Mouse (Mus musculus): ENCODE measurements around the gene 2310034G01Rik. TPM values are rescaled to one million over a fixed set of nuclear protein-coding genes. Genes with fewer than 3 reads are reported as not detected.

The 2310034G01Rik gene
- polyA plus RNA-seq, 1 experiment from 2014 or later: 1.5 TPM

DNA sequence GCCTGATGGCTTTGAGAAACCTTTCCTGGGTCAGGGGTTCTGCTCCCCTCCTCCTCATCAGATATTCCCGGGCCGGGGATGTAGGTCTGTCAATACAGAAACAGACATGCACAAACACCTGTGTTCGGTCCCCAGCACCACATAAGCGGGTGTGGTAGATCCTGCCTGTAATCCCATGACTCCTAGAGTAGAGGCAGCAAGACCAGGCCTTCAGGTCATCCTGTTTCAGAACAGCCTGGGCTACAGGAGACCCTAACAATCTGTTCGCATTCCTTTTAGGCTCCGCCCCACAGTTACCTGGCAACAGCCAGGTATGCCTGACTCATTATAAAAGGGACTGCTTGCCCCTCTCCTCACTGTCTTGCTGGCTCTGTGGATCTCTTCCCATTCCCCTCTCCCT lies 552 bp downstream of the 2310034G01Rik start:
- Histone ChIP-seq H3K9me3 (replicated peaks) (no peaks in the 10 kb centered on the region), H3K27ac (peak overlapping the region; percentile 88; the same call in 1 of the 2 replicates), H3K4me3 (peak overlapping the region; percentile 60), H3K9ac (peak overlapping the region; percentile 84), H3K27me3 (peaks cover 30% of the 10 kb centered on the region), H3K36me3 (no peaks in the 10 kb centered on the region), H3K4me1 (peaks cover 20% of the 10 kb centered on the region), H3K4me2 (replicated peaks) (peak overlapping the region; percentile 95)
- whole genome bisulfite sequencing: 27% methylated on average over 6 of the region's 6 CpGs
- ATAC-seq (ENCODE audit: low FRiP score): peak; percentile 9; the same call in 1 of the 2 replicates

GRCm38 (mm10) chr19:46348761-46349458 lies 1.2 kb downstream of the 2310034G01Rik start:
- Histone ChIP-seq H3K27ac (peak overlapping the region; percentile 88), H3K4me3 (peak overlapping the region; percentile 60), H3K4me1 (peaks cover 20% of the 10 kb centered on the region), H3K9me3 (replicated peaks) (no peaks in the 10 kb centered on the region), H3K27me3 (peaks cover 35% of the 10 kb centered on the region), H3K4me2 (replicated peaks) (peak overlapping the region; percentile 95), H3K36me3 (no peaks in the 10 kb centered on the region), H3K9ac (peak overlapping the region; percentile 84)
- ATAC-seq (ENCODE audit: low FRiP score): peak; percentile 85
- WGBS: under 1% methylated on average over 78 of the region's 78 CpGs

DNA sequence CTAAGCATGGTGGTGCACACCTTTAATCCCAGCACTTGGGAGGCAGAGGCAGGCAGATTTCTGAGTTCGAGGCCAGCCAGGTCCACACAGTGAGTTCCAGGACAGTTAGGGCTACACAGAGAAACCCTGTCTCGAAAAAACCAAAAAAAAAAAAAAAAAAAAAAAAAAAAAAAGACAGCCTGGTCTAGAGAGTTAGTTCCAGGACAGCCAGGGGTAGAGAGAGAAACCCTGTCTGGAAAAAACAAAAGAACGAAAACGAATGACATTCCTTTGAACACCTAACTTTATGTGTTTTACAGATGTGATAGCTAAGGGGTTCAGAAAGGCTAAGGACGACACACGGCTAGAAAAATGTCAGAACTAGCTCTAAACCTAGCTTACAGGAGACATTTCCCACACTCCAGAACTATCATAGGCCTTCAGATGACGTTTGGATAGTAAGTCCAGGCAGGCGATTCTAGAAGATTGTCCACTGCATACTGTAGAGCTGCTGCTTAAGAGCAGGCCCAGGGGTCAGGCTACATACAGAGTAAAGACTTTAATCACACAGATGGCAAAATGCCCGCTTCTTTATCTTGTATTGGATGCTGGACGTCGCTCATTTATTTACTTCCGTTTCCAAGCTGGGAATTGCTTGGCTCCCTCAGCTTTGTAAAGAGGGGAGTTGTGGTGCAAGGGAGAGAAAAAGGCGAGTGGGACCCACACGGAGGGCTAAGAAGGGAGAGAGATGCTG lies 2.0 kb downstream of the 2310034G01Rik start:
- Histone ChIP-seq H3K9me3 (replicated peaks) (no peaks in the 10 kb centered on the region), H3K9ac (peak overlapping the region; percentile 84), H3K4me2 (replicated peaks) (peak overlapping the region; percentile 95), H3K4me3 (peak overlapping the region; percentile 60), H3K27me3 (peaks cover 35% of the 10 kb centered on the region), H3K36me3 (no peaks in the 10 kb centered on the region), H3K27ac (peak overlapping the region; percentile 88), H3K4me1 (peaks cover 20% of the 10 kb centered on the region)
- 31% methylated on average over 14 of the region's 14 CpGs for WGBS
- no peak for ATAC-seq (ENCODE audit: low FRiP score)

- no peak for ATAC-seq (ENCODE audit: low FRiP score)
- peaks cover 31% of the 10 kb centered on the region for H3K27me3 ChIP-seq
- H3K4me3 ChIP-seq: no peak overlapping the region
- H3K4me2 ChIP-seq (replicated peaks): no peak overlapping the region
- no peak overlapping the region for H3K27ac ChIP-seq
- WGBS: 100% methylated on average over 1 of the region's 1 CpGs
- peaks cover 20% of the 10 kb centered on the region for H3K4me1 ChIP-seq
- H3K9ac ChIP-seq: no peak overlapping the region
- no peaks in the 10 kb centered on the region for H3K36me3 ChIP-seq
- H3K9me3 ChIP-seq (replicated peaks): no peaks in the 10 kb centered on the region
These were observed 3.0 kb downstream of the 2310034G01Rik start for GRCm38 (mm10) chr19:46347146-46347545.

DNA sequence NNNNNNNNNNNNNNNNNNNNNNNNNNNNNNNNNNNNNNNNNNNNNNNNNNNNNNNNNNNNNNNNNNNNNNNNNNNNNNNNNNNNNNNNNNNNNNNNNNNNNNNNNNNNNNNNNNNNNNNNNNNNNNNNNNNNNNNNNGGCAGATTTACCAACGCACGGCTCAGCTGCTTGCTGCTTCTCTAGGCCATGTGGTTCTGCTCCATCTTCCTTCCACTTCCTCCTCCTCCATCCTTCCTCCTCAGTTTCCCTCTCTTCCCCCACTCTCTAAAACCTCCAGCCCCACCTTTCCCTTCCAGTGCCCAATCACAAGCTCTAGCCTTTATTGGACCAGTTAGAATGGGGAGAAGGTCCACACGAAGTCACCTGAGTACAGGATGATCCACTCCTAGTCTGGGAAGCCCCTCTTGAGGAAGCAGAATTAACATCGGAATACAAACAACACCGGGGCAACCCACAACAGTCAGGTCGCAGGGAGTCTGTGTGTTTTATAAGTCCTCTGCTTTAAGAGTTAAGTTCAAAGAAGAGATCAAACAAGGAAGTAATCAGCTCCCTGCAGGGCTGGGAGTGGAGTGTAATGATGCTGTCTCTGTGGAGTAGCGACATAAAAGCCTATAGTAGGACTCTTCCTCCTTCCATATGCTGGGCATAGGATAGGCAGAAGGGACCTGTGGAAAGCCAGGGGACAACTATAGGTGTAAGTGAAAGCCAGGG lies 5.2 kb downstream of the 2310034G01Rik start:
- no peak overlapping the region for H3K27ac ChIP-seq
- H3K4me3 ChIP-seq: no peak overlapping the region
- H3K9me3 ChIP-seq (replicated peaks): no peaks in the 10 kb centered on the region
- no peak for ATAC-seq (ENCODE audit: low FRiP score)
- no peaks in the 10 kb centered on the region for H3K36me3 ChIP-seq
- H3K9ac ChIP-seq: no peak overlapping the region
- H3K27me3 ChIP-seq: peaks cover 26% of the 10 kb centered on the region
- 24% methylated on average over 7 of the region's 7 CpGs for WGBS
- no peak overlapping the region for H3K4me2 ChIP-seq (replicated peaks)
- peaks cover 14% of the 10 kb centered on the region for H3K4me1 ChIP-seq

DNA sequence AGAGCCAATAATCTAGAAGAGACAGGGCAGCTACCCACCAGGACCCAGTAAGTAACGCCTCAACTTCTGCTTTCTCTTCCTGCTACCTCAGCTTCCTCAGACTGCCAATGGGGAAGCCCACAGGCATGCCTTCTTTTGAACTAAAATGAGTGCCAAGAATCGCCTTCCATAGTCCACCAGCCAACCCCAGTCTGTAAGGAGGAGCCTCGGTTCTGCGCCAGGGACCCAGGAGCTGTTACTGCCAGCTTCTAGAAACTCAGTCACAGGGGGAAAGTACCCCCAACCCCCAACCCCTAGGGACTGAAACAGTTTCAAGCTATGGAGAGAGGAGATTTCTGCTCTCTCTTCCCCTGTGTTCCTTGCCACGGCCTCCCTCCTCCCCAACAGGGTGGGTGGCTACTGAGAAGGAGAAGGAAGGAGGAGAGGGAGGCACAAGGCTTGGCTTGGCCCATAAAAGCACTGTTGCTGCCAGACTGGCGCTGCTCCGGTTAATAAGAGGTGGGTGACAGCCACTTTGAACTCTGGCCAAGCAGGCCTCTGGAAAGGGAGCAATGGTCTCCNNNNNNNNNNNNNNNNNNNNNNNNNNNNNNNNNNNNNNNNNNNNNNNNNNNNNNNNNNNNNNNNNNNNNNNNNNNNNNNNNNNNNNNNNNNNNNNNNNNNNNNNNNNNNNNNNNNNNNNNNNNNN lies 10.7 kb downstream of the 2310034G01Rik start:
- Histone ChIP-seq H3K9me3 (replicated peaks) (no peaks in the 10 kb centered on the region), H3K9ac (peak overlapping the region; percentile 45; the same call in 1 of the 2 replicates), H3K27me3 (0 out of 2 replicates have a peak, but pooled peaks cover 14% of the 10 kb centered on the region), H3K27ac (no peak overlapping the region), H3K4me1 (peaks cover 9% of the 10 kb centered on the region), H3K4me3 (no peak overlapping the region), H3K4me2 (replicated peaks) (peak overlapping the region; percentile 79; the same call in 1 of the 2 replicates), H3K36me3 (no peaks in the 10 kb centered on the region)
- ATAC-seq (ENCODE audit: low FRiP score): 0 out of 2 replicates have a peak, but pooled peaks have one; percentile 0
- 77% methylated on average over 7 of the region's 7 CpGs for WGBS

- Histone ChIP-seq H3K4me2 (replicated peaks) (peak overlapping the region; percentile 79), H3K36me3 (no peaks in the 10 kb centered on the region), H3K27ac (no peak overlapping the region), H3K4me3 (peak overlapping the region; percentile 69), H3K9me3 (replicated peaks) (no peaks in the 10 kb centered on the region), H3K9ac (peak overlapping the region; percentile 45; the same call in 1 of the 2 replicates), H3K4me1 (peaks cover 9% of the 10 kb centered on the region), H3K27me3 (0 out of 2 replicates have a peak, but pooled peaks cover 11% of the 10 kb centered on the region)
- WGBS: 56% methylated on average over 6 of the region's 6 CpGs
- no peak; the same call in none of the 2 replicates for ATAC-seq (ENCODE audit: low FRiP score)
These were observed 11.2 kb downstream of the 2310034G01Rik start for GRCm38 (mm10) chr19:46338942-46339286.

DNA sequence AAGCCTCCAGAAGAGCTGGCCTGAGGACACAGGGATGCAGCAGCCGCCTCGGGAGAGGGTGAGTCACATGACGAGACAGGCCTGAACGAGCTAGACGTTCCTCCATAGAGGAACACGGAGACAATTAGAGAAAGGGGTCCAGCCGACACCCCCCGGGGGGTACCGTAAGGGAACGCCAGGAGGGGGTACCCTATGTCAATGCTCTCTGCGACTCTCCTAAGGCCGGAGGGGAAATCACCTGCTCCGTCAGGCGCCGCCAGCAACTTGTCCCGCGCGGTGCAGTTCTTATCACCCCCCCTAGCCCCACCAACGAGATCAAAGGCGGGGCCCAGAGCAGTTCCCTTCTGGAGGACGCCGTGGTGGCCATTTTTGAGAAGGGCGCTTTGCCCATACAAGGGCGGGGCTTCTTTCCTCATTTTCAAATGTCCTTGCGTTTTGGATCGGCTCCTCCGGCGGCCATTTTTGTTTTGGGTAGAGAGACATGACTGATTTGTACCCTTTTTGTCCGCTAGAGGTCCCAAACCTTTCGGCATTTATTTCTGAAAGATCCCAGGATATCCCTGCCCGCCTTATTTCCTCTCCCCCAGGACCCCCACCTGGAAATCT lies 11.7 kb downstream of the 2310034G01Rik start, which contains the start of gene Cuedc2:
Gene Cuedc2 (minus strand): TSS at position 372 of the 606 bp plus-strand sequence.
- H3K9ac ChIP-seq: peak within 1 kb of the TSS; percentile 81
- WGBS: under 1% methylated on average over 31 of the region's 31 CpGs

GRCm38 (mm10) chr19:46337719-46338330 lies 12.3 kb downstream of the 2310034G01Rik start:
- H3K36me3 ChIP-seq: peaks cover under 1% of the 10 kb centered on the region; the same call in 1 of the 2 replicates
- H3K9me3 ChIP-seq (replicated peaks): no peaks in the 10 kb centered on the region
- H3K27ac ChIP-seq: peak overlapping the region; percentile 78
- peak overlapping the region; percentile 81 for H3K9ac ChIP-seq
- no peak; the same call in 1 of the 2 replicates for ATAC-seq (ENCODE audit: low FRiP score)
- H3K4me1 ChIP-seq: peaks cover 12% of the 10 kb centered on the region
- H3K27me3 ChIP-seq: 0 out of 2 replicates have a peak, but pooled peaks cover 11% of the 10 kb centered on the region
- H3K4me3 ChIP-seq: peak overlapping the region; percentile 69
- 34% methylated on average over 15 of the region's 15 CpGs for WGBS
- peak overlapping the region; percentile 79 for H3K4me2 ChIP-seq (replicated peaks)

More for the DNA sequence above, 11.7 kb downstream of the 2310034G01Rik start, which contains the start of gene Cuedc2:
- Histone ChIP-seq H3K9me3 (replicated peaks) (no peaks in the 10 kb centered on the region), H3K4me3 (peak within 1 kb of the TSS; percentile 69), H3K4me2 (replicated peaks) (peak within 1 kb of the TSS; percentile 79), H3K27ac (peak within 1 kb of the TSS; percentile 78), H3K27me3 (0 out of 2 replicates have a peak, but pooled peaks cover 11% of the 10 kb centered on the region), H3K36me3 (no peaks in the 10 kb centered on the region), H3K4me1 (peaks cover 9% of the 10 kb centered on the region)
- peak; percentile 91 for ATAC-seq (ENCODE audit: low FRiP score)

GRCm38 (mm10) chr19:46333906-46334305 lies 16.2 kb downstream of the 2310034G01Rik start:
- WGBS: 86% methylated on average over 3 of the region's 3 CpGs
- Histone ChIP-seq H3K9ac (no peak overlapping the region), H3K4me1 (peaks cover 30% of the 10 kb centered on the region), H3K4me2 (replicated peaks) (no peak overlapping the region), H3K36me3 (peaks cover 25% of the 10 kb centered on the region), H3K27ac (no peak overlapping the region), H3K27me3 (no peaks in the 10 kb centered on the region), H3K4me3 (no peak overlapping the region), H3K9me3 (replicated peaks) (no peaks in the 10 kb centered on the region)
- no peak for ATAC-seq (ENCODE audit: low FRiP score)
